Mouse (Mus musculus) limb, embryonic 12.5 days (tissue): ENCODE results near the gene Ncbp3. TPM values are rescaled to one million over a fixed set of nuclear protein-coding genes. Genes with fewer than 3 reads are reported as not detected.

Experiments
- ATAC-seq: fragments of 200-750 bp; cut with Nextera tagmentation; 2 replicates; pipeline ENCODE4 v1.8.0; 2017; ENCODE audit warnings: low read depth, moderate TSS enrichment; ENCODE audit not compliant: insufficient number of reproducible peaks, insufficient read depth, low FRiP score, low TSS enrichment
- H3K27ac ChIP-seq: fragments of 300-500 bp; sonication (generic); 2 replicates; pipeline ENCODE4 v1.5.1; 2016; ENCODE audit warnings: mild to moderate bottlenecking, moderate library complexity
- H3K27me3 ChIP-seq: fragments of 300-500 bp; sonication (generic); 2 replicates; pipeline ENCODE4 v1.6.1; 2016; ENCODE audit warnings: mild to moderate bottlenecking, moderate library complexity
- H3K36me3 ChIP-seq: fragments of 300-500 bp; sonication (generic); 2 replicates; pipeline ENCODE4 v1.6.1; 2016; ENCODE audit warnings: mild to moderate bottlenecking, moderate library complexity
- H3K4me1 ChIP-seq: fragments of 300-500 bp; sonication (generic); replicated peaks from 2 replicates; pipeline ENCODE4 v1.6.1; 2016
- H3K4me2 ChIP-seq: fragments of 300-500 bp; sonication (generic); 2 replicates; pipeline ENCODE4 v1.6.1; 2016; ENCODE audit warnings: mild to moderate bottlenecking, moderate library complexity
- H3K4me3 ChIP-seq: fragments of 300-500 bp; sonication (generic); replicated peaks from 2 replicates; pipeline ENCODE4 v1.5.1; 2016; ENCODE audit warnings: mild to moderate bottlenecking
- H3K9ac ChIP-seq: fragments of 300-500 bp; sonication (generic); replicated peaks from 2 replicates; pipeline ENCODE4 v1.6.1; 2016; ENCODE audit warnings: mild to moderate bottlenecking, moderate library complexity
- H3K9me3 ChIP-seq: fragments of 300-500 bp; sonication (generic); 2 replicates; pipeline ENCODE4 v1.6.1; 2016; ENCODE audit warnings: mild to moderate bottlenecking, moderate library complexity
- WGBS: fragments of 180-500 bp; shearing (Covaris S2); methylation state at CpG from one replicate; pipeline ENCODE4 v1.1.7; 2016; 5-methylcytosine and 5-hydroxymethylcytosine counted together
- polyA plus RNA-seq: library from polyadenylated mRNA; unstranded; fragments of >200 nt; fragmentation: Nextera tagmentation; extraction: Ambion mirVana; gene quantifications from 2 replicates; pipeline ENCODE4 v1.2.1, GENCODE M21; 2016

Ncbp3 gene
- polyA plus RNA-seq, 1 experiment from 2014 or later, result 16.3 TPM

DNA sequence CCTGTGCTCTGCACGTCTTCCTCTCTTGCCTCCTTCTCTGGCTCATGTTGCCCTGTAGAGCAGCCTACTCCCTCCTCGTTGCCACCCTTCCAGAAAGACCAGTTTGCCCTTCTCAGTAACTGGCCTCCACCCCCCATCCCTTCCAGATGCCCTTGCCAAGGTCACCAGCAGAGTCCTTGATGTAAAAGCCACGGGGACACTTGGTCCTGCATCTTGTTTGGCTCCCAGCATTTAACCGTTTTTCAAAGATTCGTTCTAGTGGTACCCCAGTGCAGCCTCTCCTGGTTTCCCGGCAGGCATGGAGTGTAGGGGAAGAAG is 31.5 kb upstream of the Ncbp3 start:
- H3K9ac ChIP-seq, result no peak overlapping the region
- no peak for ATAC-seq
- 73% methylated on average over 6 of the region's 6 CpGs for WGBS
- H3K27ac ChIP-seq, result no peak overlapping the region
- no peak overlapping the region for H3K4me3 ChIP-seq
- peaks cover 8% of the 10 kb centered on the region for H3K4me1 ChIP-seq
- H3K27me3 ChIP-seq, result peaks cover 37% of the 10 kb centered on the region
- H3K9me3 ChIP-seq, result no peaks in the 10 kb centered on the region
- H3K36me3 ChIP-seq, result no peaks in the 10 kb centered on the region
- no peak overlapping the region for H3K4me2 ChIP-seq

GRCm38 (mm10) chr11:73018471-73019146 is 29.0 kb upstream of the Ncbp3 start, which contains the start of gene Camkk1:
TSS of gene Camkk1 (plus strand) at chr11:73019008.
- Histone ChIP-seq H3K9me3 (no peaks in the 10 kb centered on the region), H3K27ac (no peak within 1 kb of the TSS), H3K27me3 (peaks cover 55% of the 10 kb centered on the region), H3K36me3 (no peaks in the 10 kb centered on the region), H3K4me1 (peaks cover 18% of the 10 kb centered on the region), H3K9ac (peak within 1 kb of the TSS; percentile 69), H3K4me3 (peak within 1 kb of the TSS; percentile 67), H3K4me2 (peak within 1 kb of the TSS; percentile 98)
- ATAC-seq, result peak; percentile 94
- 1% methylated on average over 57 of the region's 57 CpGs for WGBS

DNA sequence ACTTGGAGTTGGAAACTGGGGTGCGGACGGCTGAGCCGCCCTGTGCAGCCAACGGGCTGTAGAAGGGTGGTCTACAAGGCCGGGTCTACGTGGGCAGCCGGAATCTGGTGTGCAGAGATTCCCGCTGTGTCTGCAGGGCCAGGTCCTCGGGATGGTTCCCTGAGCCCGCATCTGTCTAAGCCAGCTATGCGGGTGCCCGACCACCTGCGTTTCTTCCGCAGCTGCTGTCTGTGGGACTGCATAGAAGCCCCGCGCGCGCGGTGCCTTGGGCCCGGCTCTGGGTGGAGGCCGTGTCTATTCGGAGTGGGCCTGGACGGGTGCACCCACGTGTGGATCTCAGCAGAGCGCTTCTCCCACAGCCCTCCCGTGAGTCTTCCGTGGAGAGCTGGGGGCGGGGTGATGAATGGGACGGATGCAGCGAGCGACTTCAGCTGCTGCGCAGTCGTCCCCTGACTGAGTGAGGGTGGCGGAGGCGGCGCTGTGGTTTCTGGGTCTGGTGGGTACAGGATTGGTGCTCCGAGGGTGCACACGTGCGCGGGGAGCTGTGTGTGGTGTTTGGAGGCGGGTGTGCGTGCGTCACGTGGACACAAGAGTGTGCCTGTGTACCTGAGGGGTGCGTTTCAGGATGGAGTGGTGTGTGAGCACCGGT is 28.3 kb upstream of the Ncbp3 start:
- H3K9ac ChIP-seq, result peak overlapping the region; percentile 69
- ATAC-seq, result peak; percentile 69
- peaks cover 52% of the 10 kb centered on the region for H3K27me3 ChIP-seq
- no peaks in the 10 kb centered on the region for H3K9me3 ChIP-seq
- H3K4me2 ChIP-seq, result peak overlapping the region; percentile 98
- WGBS, result under 1% methylated on average over 46 of the region's 46 CpGs
- H3K36me3 ChIP-seq, result no peaks in the 10 kb centered on the region
- H3K4me1 ChIP-seq, result peaks cover 25% of the 10 kb centered on the region
- no peak overlapping the region for H3K27ac ChIP-seq
- peak overlapping the region; percentile 67 for H3K4me3 ChIP-seq

DNA sequence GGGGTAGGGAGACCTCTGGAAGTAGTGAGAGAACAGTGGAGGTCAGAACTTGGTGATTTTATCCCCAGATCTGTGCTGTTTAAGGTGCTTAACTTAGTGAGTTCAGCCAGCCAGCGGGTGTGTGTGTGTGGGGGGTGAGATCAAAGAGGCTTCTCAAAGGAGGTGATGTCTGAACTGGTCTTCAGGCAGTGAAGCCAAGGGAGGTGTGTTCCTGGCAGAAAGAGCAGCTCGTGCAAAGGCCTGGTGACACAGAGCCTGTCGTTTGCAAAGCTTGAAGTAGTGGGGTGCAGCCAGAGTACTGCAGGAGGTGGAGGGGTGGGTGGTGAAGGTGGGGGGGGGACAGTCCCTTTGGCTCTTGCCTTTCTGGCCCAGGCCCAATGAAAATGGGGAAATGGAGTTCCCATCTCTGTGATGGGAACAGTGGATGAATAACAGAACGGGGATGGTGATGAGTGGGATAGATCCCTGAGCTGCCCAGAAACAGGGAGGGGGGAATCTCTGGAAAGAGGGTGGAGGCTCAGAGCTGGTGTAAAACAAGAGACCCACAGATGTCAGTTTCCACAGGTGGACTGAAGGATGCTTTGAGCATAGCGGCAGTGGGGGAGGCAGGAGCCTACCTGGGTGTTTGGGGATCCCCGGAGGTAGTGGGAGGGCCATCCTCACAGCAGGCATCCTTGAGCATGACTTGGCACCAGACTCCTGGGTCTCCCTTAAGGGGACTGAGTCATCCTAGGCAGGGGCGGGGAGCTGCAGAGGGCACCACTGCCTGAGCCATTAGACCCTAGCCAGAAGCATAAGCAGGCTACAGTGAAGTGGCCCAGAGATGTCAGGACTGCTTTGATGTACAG is 26.4 kb upstream of the Ncbp3 start:
- Histone ChIP-seq H3K4me2 (no peak overlapping the region), H3K36me3 (no peaks in the 10 kb centered on the region), H3K9me3 (no peaks in the 10 kb centered on the region), H3K27me3 (peaks cover 52% of the 10 kb centered on the region), H3K4me1 (peaks cover 30% of the 10 kb centered on the region), H3K9ac (no peak overlapping the region), H3K27ac (no peak overlapping the region), H3K4me3 (no peak overlapping the region)
- ATAC-seq, result no peak
- 52% methylated on average over 7 of the region's 7 CpGs for WGBS

DNA sequence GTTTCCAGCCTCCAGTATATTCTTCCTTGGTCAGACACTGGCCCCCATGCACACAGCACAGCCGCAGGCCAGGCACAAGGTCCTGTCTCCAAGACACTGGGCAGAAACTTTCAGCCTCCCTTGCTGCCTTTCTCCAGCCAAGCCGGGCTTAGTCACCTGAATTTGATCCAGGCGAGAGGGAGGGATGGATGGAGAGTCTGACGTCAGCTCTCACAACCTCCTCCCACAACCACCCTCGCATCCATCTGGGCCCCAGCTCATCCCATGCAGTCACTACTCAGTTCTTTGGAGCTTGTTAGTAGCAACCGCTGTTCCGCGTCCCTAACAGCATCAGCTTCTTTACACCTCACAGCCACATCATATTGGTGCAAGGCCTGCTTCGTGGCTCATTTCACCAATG is 24.5 kb upstream of the Ncbp3 start:
- Histone ChIP-seq H3K27ac (no peak overlapping the region), H3K36me3 (no peaks in the 10 kb centered on the region), H3K9me3 (no peaks in the 10 kb centered on the region), H3K4me3 (no peak overlapping the region), H3K4me1 (peaks cover 30% of the 10 kb centered on the region), H3K9ac (no peak overlapping the region), H3K27me3 (peaks cover 43% of the 10 kb centered on the region), H3K4me2 (no peak overlapping the region)
- WGBS, result 46% methylated on average over 9 of the region's 9 CpGs
- ATAC-seq, result no peak

DNA sequence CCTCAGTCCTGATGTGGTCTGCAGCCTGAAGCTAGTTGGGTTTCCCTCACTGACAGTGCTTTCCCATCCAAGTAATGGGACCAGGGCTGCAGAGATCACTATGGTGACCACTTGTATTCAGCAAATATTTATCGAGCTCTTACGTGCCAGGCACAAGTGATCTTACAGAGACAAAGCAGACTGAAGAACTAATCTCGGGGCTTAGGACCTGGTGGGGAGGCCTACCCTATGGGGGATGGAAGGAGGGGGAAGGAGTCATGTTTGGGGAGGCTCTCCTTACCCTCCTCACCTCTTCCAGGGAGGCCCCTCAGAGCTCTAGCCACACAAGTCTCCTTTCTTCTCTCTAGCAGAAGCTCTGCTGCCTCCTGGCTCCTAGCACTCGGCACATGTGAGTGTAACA is 23.8 kb upstream of the Ncbp3 start:
- peaks cover 38% of the 10 kb centered on the region for H3K27me3 ChIP-seq
- H3K4me2 ChIP-seq, result no peak overlapping the region
- peaks cover 30% of the 10 kb centered on the region for H3K4me1 ChIP-seq
- H3K4me3 ChIP-seq, result no peak overlapping the region
- H3K9me3 ChIP-seq, result no peaks in the 10 kb centered on the region
- H3K9ac ChIP-seq, result no peak overlapping the region
- no peak overlapping the region for H3K27ac ChIP-seq
- H3K36me3 ChIP-seq, result no peaks in the 10 kb centered on the region
- WGBS, result 87% methylated on average over 4 of the region's 4 CpGs
- no peak for ATAC-seq

DNA sequence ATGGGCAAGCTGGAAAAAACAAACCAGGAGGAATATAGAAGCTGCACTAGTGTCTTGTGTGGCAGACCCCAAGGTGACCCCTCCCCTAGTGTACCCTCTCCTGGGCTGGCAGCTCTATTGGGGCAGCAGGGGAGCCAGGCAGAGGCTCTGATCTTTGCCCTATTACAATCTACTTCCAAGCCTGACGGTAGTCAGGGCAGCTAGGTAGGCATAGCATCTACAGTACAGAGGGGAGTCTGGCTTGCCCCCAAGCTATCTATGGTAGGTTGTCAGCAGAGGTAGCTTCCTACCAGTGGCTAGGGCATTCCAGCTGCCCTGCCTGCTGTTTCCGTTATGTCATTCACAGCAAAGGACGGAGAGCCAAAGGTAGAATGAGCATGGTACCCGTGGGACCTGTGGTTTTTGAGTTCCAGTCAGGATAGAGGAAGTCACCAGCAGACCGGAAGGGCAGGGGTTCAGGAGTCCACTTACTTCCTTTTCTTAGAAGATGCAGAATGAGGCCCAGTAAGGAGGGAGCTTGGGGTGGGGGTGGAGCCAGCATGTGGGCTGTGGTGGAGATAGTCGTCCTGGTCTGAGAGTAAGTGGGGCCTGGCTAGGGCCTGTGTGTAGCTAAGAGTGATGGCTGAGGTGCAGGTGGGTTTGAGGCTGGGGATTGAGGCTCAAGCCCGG is 23.2 kb upstream of the Ncbp3 start:
- Histone ChIP-seq H3K9ac (no peak overlapping the region), H3K27me3 (peaks cover 34% of the 10 kb centered on the region), H3K4me1 (peaks cover 29% of the 10 kb centered on the region), H3K36me3 (no peaks in the 10 kb centered on the region), H3K4me2 (no peak overlapping the region), H3K27ac (no peak overlapping the region), H3K4me3 (no peak overlapping the region), H3K9me3 (no peaks in the 10 kb centered on the region)
- 67% methylated on average over 7 of the region's 7 CpGs for WGBS
- ATAC-seq, result no peak

- 42% methylated on average over 8 of the region's 8 CpGs for WGBS
- no peak overlapping the region; the same call in 1 of the 2 replicates for H3K9ac ChIP-seq
- no peak for ATAC-seq
These were observed 20.6 kb upstream of the Ncbp3 start for GRCm38 (mm10) chr11:73026961-73027360.

GRCm38 (mm10) chr11:73030821-73031498 is 16.6 kb upstream of the Ncbp3 start:
- Histone ChIP-seq H3K9me3 (no peaks in the 10 kb centered on the region), H3K4me1 (peaks cover 6% of the 10 kb centered on the region), H3K9ac (peak overlapping the region; percentile 44; the same call in 1 of the 2 replicates)

More at GRCm38 (mm10) chr11:73026961-73027360, 20.6 kb upstream of the Ncbp3 start:
- Histone ChIP-seq H3K4me3 (no peak overlapping the region), H3K4me2 (no peak overlapping the region), H3K9me3 (no peaks in the 10 kb centered on the region), H3K27me3 (peaks cover 8% of the 10 kb centered on the region), H3K27ac (no peak overlapping the region), H3K36me3 (no peaks in the 10 kb centered on the region), H3K4me1 (peaks cover 28% of the 10 kb centered on the region)

GRCm38 (mm10) chr11:73031536-73031935 is 16.0 kb upstream of the Ncbp3 start:
- peak overlapping the region; percentile 59; the same call in 1 of the 2 replicates for H3K27ac ChIP-seq
- 58% methylated on average over 5 of the region's 5 CpGs for WGBS
- peaks cover 6% of the 10 kb centered on the region for H3K4me1 ChIP-seq
- H3K4me3 ChIP-seq, result peak overlapping the region; percentile 33; the same call in 1 of the 2 replicates
- no peak for ATAC-seq
- H3K27me3 ChIP-seq, result no peaks in the 10 kb centered on the region
- H3K9ac ChIP-seq, result peak overlapping the region; percentile 44; the same call in 1 of the 2 replicates
- no peaks in the 10 kb centered on the region for H3K36me3 ChIP-seq
- H3K9me3 ChIP-seq, result no peaks in the 10 kb centered on the region
- peak overlapping the region; percentile 61 for H3K4me2 ChIP-seq

More at GRCm38 (mm10) chr11:73030821-73031498, 16.6 kb upstream of the Ncbp3 start:
- Histone ChIP-seq H3K4me3 (peak overlapping the region; percentile 33), H3K4me2 (peak overlapping the region; percentile 61), H3K27me3 (no peaks in the 10 kb centered on the region), H3K27ac (peak overlapping the region; percentile 59), H3K36me3 (no peaks in the 10 kb centered on the region)
- peak; percentile 69 for ATAC-seq
- WGBS, result 26% methylated on average over 20 of the region's 20 CpGs
